Mouse (Mus musculus): ENCODE results near the gene Polrmt.

Polrmt gene

DNA sequence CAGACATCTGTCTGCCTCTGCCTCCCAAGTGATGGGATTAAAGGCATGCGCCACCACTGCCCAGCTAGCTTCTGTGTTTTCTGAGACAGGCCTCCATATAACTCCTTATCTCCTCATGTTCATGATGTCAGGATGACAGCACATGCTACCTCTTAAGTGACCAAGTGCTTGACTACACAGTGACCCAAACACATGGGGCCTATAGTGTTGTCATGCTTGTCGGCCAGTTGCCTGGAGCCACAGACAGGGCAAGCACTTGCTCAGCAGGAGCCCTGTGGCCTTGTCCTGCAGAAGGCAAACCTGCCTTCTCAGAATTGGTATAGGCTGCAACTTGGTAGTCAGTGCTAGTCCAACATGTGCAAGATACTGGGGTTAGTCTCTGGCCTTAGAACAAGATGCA, 60.2 kb downstream of the Polrmt start:
- no peak for DNase-seq

Data from kidney, adult 8-10 months (tissue).